Mouse (Mus musculus): Measurements from ENCODE around the gene Spo11. TPM values are rescaled to one million over a fixed set of nuclear protein-coding genes. Genes with fewer than 3 reads are reported as not detected.
A peak's percentile ranks its signal among the peaks of the same experiment; 100 is the strongest.

Gene Spo11
- polyA plus RNA-seq, 1 experiment from 2014 or later: 1.7 TPM

- 97% methylated on average over 8 of the region's 8 CpGs for WGBS
- no peak for DNase-seq (ENCODE audit: low spot score)
- no peak overlapping the region for H3K4me3 ChIP-seq (ENCODE audit: low read depth, low read length)
- no peak overlapping the region for H3K4me2 ChIP-seq (ENCODE audit: low read depth, severe bottlenecking)
- H3K4me1 ChIP-seq (ENCODE audit: control insufficient read depth, insufficient read depth, low read length): peaks cover 11% of the 10 kb centered on the region
- H3K36me3 ChIP-seq (ENCODE audit: control insufficient read depth, insufficient read depth, low read length): peaks cover 23% of the 10 kb centered on the region
- H3K9ac ChIP-seq (ENCODE audit: low read length): no peak overlapping the region
- H3K9me3 ChIP-seq (ENCODE audit: control insufficient read depth, low read length): no peaks in the 10 kb centered on the region
- no peak overlapping the region for H3K27ac ChIP-seq (replicated peaks; ENCODE audit: low read depth, low read length)
- ATAC-seq (ENCODE audit: insufficient number of reproducible peaks, low FRiP score, low TSS enrichment, low read depth): no peak
- no peaks in the 10 kb centered on the region for H3K27me3 ChIP-seq (ENCODE audit: control insufficient read depth, insufficient read depth, low read length)
Measured at GRCm38 (mm10) chr2:173003737-173004136, 26.2 kb downstream of the Spo11 start.

- no peak for DNase-seq (ENCODE audit: low spot score)
- no peak for ATAC-seq (ENCODE audit: insufficient number of reproducible peaks, low FRiP score, low TSS enrichment, low read depth)
- no peaks in the 10 kb centered on the region for H3K9me3 ChIP-seq (ENCODE audit: control insufficient read depth, low read length)
- H3K27me3 ChIP-seq (ENCODE audit: control insufficient read depth, insufficient read depth, low read length): no peaks in the 10 kb centered on the region
- H3K36me3 ChIP-seq (ENCODE audit: control insufficient read depth, insufficient read depth, low read length): peaks cover 43% of the 10 kb centered on the region
- no peak overlapping the region for H3K9ac ChIP-seq (ENCODE audit: low read length)
- H3K4me3 ChIP-seq (ENCODE audit: low read depth, low read length): no peak overlapping the region
- 78% methylated on average over 3 of the region's 3 CpGs for WGBS
- no peak overlapping the region for H3K4me2 ChIP-seq (ENCODE audit: low read depth, severe bottlenecking)
- H3K27ac ChIP-seq (replicated peaks; ENCODE audit: low read depth, low read length): no peak overlapping the region
- no peaks in the 10 kb centered on the region for H3K4me1 ChIP-seq (ENCODE audit: control insufficient read depth, insufficient read depth, low read length)
Measured at GRCm38 (mm10) chr2:173010220-173010717, 32.8 kb downstream of the Spo11 start.

GRCm38 (mm10) chr2:173011440-173011839 lies 33.9 kb downstream of the Spo11 start:
- Histone ChIP-seq H3K4me3 (ENCODE audit: low read depth, low read length) (no peak overlapping the region), H3K4me1 (ENCODE audit: control insufficient read depth, insufficient read depth, low read length) (no peaks in the 10 kb centered on the region), H3K27ac (replicated peaks; ENCODE audit: low read depth, low read length) (no peak overlapping the region), H3K27me3 (ENCODE audit: control insufficient read depth, insufficient read depth, low read length) (no peaks in the 10 kb centered on the region), H3K36me3 (ENCODE audit: control insufficient read depth, insufficient read depth, low read length) (peaks cover 43% of the 10 kb centered on the region), H3K9me3 (ENCODE audit: control insufficient read depth, low read length) (no peaks in the 10 kb centered on the region), H3K9ac (ENCODE audit: low read length) (no peak overlapping the region), H3K4me2 (ENCODE audit: low read depth, severe bottlenecking) (no peak overlapping the region)
- 96% methylated on average over 8 of the region's 8 CpGs for WGBS
- DNase-seq (ENCODE audit: low spot score) (no peak), ATAC-seq (ENCODE audit: insufficient number of reproducible peaks, low FRiP score, low TSS enrichment, low read depth) (no peak)

- 82% methylated on average over 7 of the region's 7 CpGs for WGBS
- ATAC-seq (ENCODE audit: insufficient number of reproducible peaks, low FRiP score, low TSS enrichment, low read depth): no peak
- Histone ChIP-seq H3K27me3 (ENCODE audit: control insufficient read depth, insufficient read depth, low read length) (no peaks in the 10 kb centered on the region), H3K4me2 (ENCODE audit: low read depth, severe bottlenecking) (no peak overlapping the region), H3K27ac (replicated peaks; ENCODE audit: low read depth, low read length) (no peak overlapping the region), H3K9ac (ENCODE audit: low read length) (no peak overlapping the region), H3K9me3 (ENCODE audit: control insufficient read depth, low read length) (no peaks in the 10 kb centered on the region), H3K36me3 (ENCODE audit: control insufficient read depth, insufficient read depth, low read length) (peaks cover 28% of the 10 kb centered on the region), H3K4me3 (ENCODE audit: low read depth, low read length) (no peak overlapping the region), H3K4me1 (ENCODE audit: control insufficient read depth, insufficient read depth, low read length) (peaks cover 10% of the 10 kb centered on the region)
- DNase-seq (ENCODE audit: low spot score): no peak
Measured at GRCm38 (mm10) chr2:173014741-173015287, 37.3 kb downstream of the Spo11 start.

GRCm38 (mm10) chr2:173017940-173018339 lies 40.4 kb downstream of the Spo11 start:
- H3K4me1 ChIP-seq (ENCODE audit: control insufficient read depth, insufficient read depth, low read length): peaks cover 14% of the 10 kb centered on the region
- 39% methylated on average over 6 of the region's 6 CpGs for WGBS
- H3K4me3 ChIP-seq (ENCODE audit: low read depth, low read length): no peak overlapping the region
- DNase-seq (ENCODE audit: low spot score) (no peak), ATAC-seq (ENCODE audit: insufficient number of reproducible peaks, low FRiP score, low TSS enrichment, low read depth) (no peak)
- no peak overlapping the region for H3K4me2 ChIP-seq (ENCODE audit: low read depth, severe bottlenecking)
- no peak overlapping the region for H3K9ac ChIP-seq (ENCODE audit: low read length)
- no peaks in the 10 kb centered on the region for H3K27me3 ChIP-seq (ENCODE audit: control insufficient read depth, insufficient read depth, low read length)
- H3K27ac ChIP-seq (replicated peaks; ENCODE audit: low read depth, low read length): no peak overlapping the region
- peaks cover 7% of the 10 kb centered on the region; the same call in 1 of the 2 replicates for H3K36me3 ChIP-seq (ENCODE audit: control insufficient read depth, insufficient read depth, low read length)
- no peaks in the 10 kb centered on the region for H3K9me3 ChIP-seq (ENCODE audit: control insufficient read depth, low read length)

- WGBS: 8% methylated on average over 8 of the region's 8 CpGs
- ATAC-seq (ENCODE audit: insufficient number of reproducible peaks, low FRiP score, low TSS enrichment, low read depth): no peak
- peaks cover 14% of the 10 kb centered on the region for H3K4me1 ChIP-seq (ENCODE audit: control insufficient read depth, insufficient read depth, low read length)
Measured at GRCm38 (mm10) chr2:173018618-173019017, 41.1 kb downstream of the Spo11 start.

GRCm38 (mm10) chr2:173019322-173019721 lies 41.8 kb downstream of the Spo11 start:
- Histone ChIP-seq H3K27ac (replicated peaks; ENCODE audit: low read depth, low read length) (no peak overlapping the region), H3K36me3 (ENCODE audit: control insufficient read depth, insufficient read depth, low read length) (peaks cover 1% of the 10 kb centered on the region; the same call in 1 of the 2 replicates), H3K27me3 (ENCODE audit: control insufficient read depth, insufficient read depth, low read length) (no peaks in the 10 kb centered on the region), H3K4me1 (ENCODE audit: control insufficient read depth, insufficient read depth, low read length) (peaks cover 14% of the 10 kb centered on the region), H3K9ac (ENCODE audit: low read length) (peak overlapping the region; percentile 40), H3K4me2 (ENCODE audit: low read depth, severe bottlenecking) (peak overlapping the region; percentile 67), H3K4me3 (ENCODE audit: low read depth, low read length) (peak overlapping the region; percentile 28), H3K9me3 (ENCODE audit: control insufficient read depth, low read length) (no peaks in the 10 kb centered on the region)
- DNase-seq (ENCODE audit: low spot score): no peak
- WGBS: 15% methylated on average over 9 of the region's 9 CpGs
- no peak for ATAC-seq (ENCODE audit: insufficient number of reproducible peaks, low FRiP score, low TSS enrichment, low read depth)

More at GRCm38 (mm10) chr2:173018618-173019017, 41.1 kb downstream of the Spo11 start:
- peak; percentile 47 for DNase-seq (ENCODE audit: low spot score)
- H3K27me3 ChIP-seq (ENCODE audit: control insufficient read depth, insufficient read depth, low read length): no peaks in the 10 kb centered on the region
- peaks cover 5% of the 10 kb centered on the region; the same call in 1 of the 2 replicates for H3K36me3 ChIP-seq (ENCODE audit: control insufficient read depth, insufficient read depth, low read length)
- H3K9me3 ChIP-seq (ENCODE audit: control insufficient read depth, low read length): no peaks in the 10 kb centered on the region
- H3K4me2 ChIP-seq (ENCODE audit: low read depth, severe bottlenecking): no peak overlapping the region
- no peak overlapping the region; the same call in 1 of the 2 replicates for H3K9ac ChIP-seq (ENCODE audit: low read length)
- no peak overlapping the region for H3K4me3 ChIP-seq (ENCODE audit: low read depth, low read length)
- H3K27ac ChIP-seq (replicated peaks; ENCODE audit: low read depth, low read length): no peak overlapping the region

GRCm38 (mm10) chr2:173019790-173020189 lies 42.3 kb downstream of the Spo11 start:
- H3K9ac ChIP-seq (ENCODE audit: low read length): peak overlapping the region; percentile 40
- peaks cover 14% of the 10 kb centered on the region for H3K4me1 ChIP-seq (ENCODE audit: control insufficient read depth, insufficient read depth, low read length)

More at GRCm38 (mm10) chr2:173019790-173020189, 42.3 kb downstream of the Spo11 start:
- Histone ChIP-seq H3K4me3 (ENCODE audit: low read depth, low read length) (peak overlapping the region; percentile 28), H3K27ac (replicated peaks; ENCODE audit: low read depth, low read length) (no peak overlapping the region), H3K9me3 (ENCODE audit: control insufficient read depth, low read length) (no peaks in the 10 kb centered on the region), H3K36me3 (ENCODE audit: control insufficient read depth, insufficient read depth, low read length) (no peaks in the 10 kb centered on the region), H3K27me3 (ENCODE audit: control insufficient read depth, insufficient read depth, low read length) (no peaks in the 10 kb centered on the region), H3K4me2 (ENCODE audit: low read depth, severe bottlenecking) (peak overlapping the region; percentile 67)
- ATAC-seq (ENCODE audit: insufficient number of reproducible peaks, low FRiP score, low TSS enrichment, low read depth) (peak; percentile 84), DNase-seq (ENCODE audit: low spot score) (peak; percentile 93)
- under 1% methylated on average over 28 of the region's 29 CpGs for whole genome bisulfite sequencing
